In the genomic region with DNA sequence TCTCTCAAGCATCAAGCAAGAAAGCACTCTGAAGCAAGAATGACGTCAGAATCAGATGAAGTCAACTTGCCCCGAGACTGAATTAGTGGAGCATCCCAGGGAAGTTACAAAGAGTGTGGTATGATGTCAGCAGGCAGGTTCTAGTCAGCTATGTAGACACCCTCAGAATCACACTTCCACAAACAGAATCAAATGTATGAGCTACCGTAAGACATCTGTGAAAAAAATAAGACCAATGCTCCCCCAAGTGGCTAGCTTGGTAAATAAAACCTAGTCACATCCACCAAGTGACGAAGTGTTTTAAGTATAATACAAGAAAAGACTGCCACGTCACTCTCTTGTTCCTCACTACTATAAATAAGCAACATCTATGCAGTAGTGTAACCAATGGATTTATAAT, we compare ENCODE assay signal across 10 mouse cellular contexts. TPM values are rescaled to one million over a fixed set of nuclear protein-coding genes. Genes with fewer than 3 reads are reported as not detected.
DNase-seq lines count a peak whose midpoint lies in the region; ATAC-seq and TF ChIP-seq lines count a peak whose summit lies in the region.
"Had no signal": no experiment of that assay in that cellular context is flagged by ENCODE, and none has a peak within 500 bp of the region (broad histone marks: within the 10 kb centered on the region; RNA-seq: fewer than 3 reads in every experiment).

No protein-coding gene starts in this region.

- H3K9me3 ChIP-seq in forebrain, embryonic 12.5 days = no peaks in the 10 kb centered on the region
- no peaks in the 10 kb centered on the region for H3K9me3 ChIP-seq in forebrain, embryonic 10.5 days
- H3K9me3 ChIP-seq in liver, embryonic 14.5 days (ENCODE audit: control insufficient read depth, low read length) = no peaks in the 10 kb centered on the region
- H3K9me3 ChIP-seq in liver, embryonic 11.5 days (ENCODE audit: control insufficient read depth, low read length) = no peaks in the 10 kb centered on the region

- ATAC-seq in forebrain, embryonic 12.5 days (ENCODE audit: low FRiP score) = peak; percentile 55; the same call in 1 of the 2 replicates
- ATAC-seq in liver, embryonic 14.5 days (ENCODE audit: insufficient read depth) = no peak
- ATAC-seq in liver, embryonic 11.5 days (replicated peaks; ENCODE audit: low FRiP score) = no peak; the same call in 1 of the 2 replicates
- ATAC-seq in megakaryocyte, adult 5-6 weeks (ENCODE audit: poor library complexity, severe bottlenecking) = 0 out of 2 replicates have a peak, but pooled peaks have one; percentile 33
- ATAC-seq: intestine, embryonic 16.5 days had no signal

- H3K27ac ChIP-seq in forebrain, embryonic 12.5 days = no peak overlapping the region
- H3K27ac ChIP-seq in forebrain, embryonic 10.5 days = no peak overlapping the region
- H3K27ac ChIP-seq in liver, embryonic 14.5 days = no peak overlapping the region
- H3K27ac ChIP-seq in liver, embryonic 11.5 days (ENCODE audit: low read depth, low read length) = no peak overlapping the region

- H3K9ac ChIP-seq in forebrain, embryonic 12.5 days = no peak overlapping the region
- H3K9ac ChIP-seq in liver, embryonic 14.5 days (replicated peaks) = no peak overlapping the region
- H3K9ac ChIP-seq in liver, embryonic 11.5 days (ENCODE audit: low read depth, low read length) = no peak overlapping the region

- TF ChIP-seq EP300 in liver, embryonic 14.5 days (IDR thresholded peaks at IDR 0.05; ENCODE audit: low read depth) = no peak

- 76% methylated on average over 5 of the region's 5 CpGs for WGBS in forebrain, embryonic 12.5 days
- 82% methylated on average over 5 of the region's 5 CpGs for WGBS in forebrain, embryonic 10.5 days
- 64% methylated on average over 5 of the region's 5 CpGs for WGBS in liver, embryonic 14.5 days (ENCODE audit: insufficient replicate concordance)
- 82% methylated on average over 5 of the region's 5 CpGs for WGBS in liver, embryonic 11.5 days

- no peak overlapping the region for H3K4me2 ChIP-seq in forebrain, embryonic 12.5 days
- H3K4me2 ChIP-seq in liver, embryonic 14.5 days (ENCODE audit: low read depth) = no peak overlapping the region
- H3K4me2 ChIP-seq in liver, embryonic 11.5 days = no peak overlapping the region

- H3K27me3 ChIP-seq in forebrain, embryonic 12.5 days = no peaks in the 10 kb centered on the region
- no peaks in the 10 kb centered on the region for H3K27me3 ChIP-seq in forebrain, embryonic 10.5 days (ENCODE audit: poor library complexity, severe bottlenecking)
- no peaks in the 10 kb centered on the region for H3K27me3 ChIP-seq in liver, embryonic 14.5 days (ENCODE audit: control insufficient read depth, insufficient read depth, low read length)
- H3K27me3 ChIP-seq in liver, embryonic 11.5 days (replicated peaks; ENCODE audit: control insufficient read depth, insufficient read depth, low read length) = no peaks in the 10 kb centered on the region

- H3K4me1 ChIP-seq in forebrain, embryonic 12.5 days = no peaks in the 10 kb centered on the region
- H3K4me1 ChIP-seq in forebrain, embryonic 10.5 days = no peaks in the 10 kb centered on the region
- no peaks in the 10 kb centered on the region for H3K4me1 ChIP-seq in liver, embryonic 14.5 days (replicated peaks; ENCODE audit: control insufficient read depth in 2 of 2, insufficient read depth in 2 of 2, low read length in 1 of 2)
- no peaks in the 10 kb centered on the region for H3K4me1 ChIP-seq in liver, embryonic 11.5 days (replicated peaks; ENCODE audit: control insufficient read depth, insufficient read depth, low read length)

- H3K36me3 ChIP-seq in forebrain, embryonic 12.5 days (replicated peaks) = peaks cover 45% of the 10 kb centered on the region
- peaks cover 90% of the 10 kb centered on the region for H3K36me3 ChIP-seq in forebrain, embryonic 10.5 days (replicated peaks)
- H3K36me3 ChIP-seq in liver, embryonic 14.5 days (replicated peaks; ENCODE audit: control insufficient read depth, insufficient read depth, low read depth) = peaks cover 16% of the 10 kb centered on the region
- H3K36me3 ChIP-seq in liver, embryonic 11.5 days (ENCODE audit: control insufficient read depth, insufficient read depth, low read length) = peaks cover 13% of the 10 kb centered on the region; the same call in 1 of the 2 replicates

- DNase-seq in forebrain, embryonic 10.5 days (ENCODE audit: extremely low spot score, low spot score) = no peak
- no peak for DNase-seq in liver, embryonic 14.5 days (ENCODE audit: low read depth in 3 of 3, low spot score in 3 of 3)
- DNase-seq in liver, embryonic 11.5 days (ENCODE audit: low spot score) = no peak
- DNase-seq in ZHBTc4 (ENCODE audit: low read depth, low spot score) = peak; percentile 9
- DNase-seq in gastrocnemius, postnatal 10 days = no peak
- no peak for DNase-seq in adrenal gland, postnatal 14 days

- no peak overlapping the region for H3K4me3 ChIP-seq in forebrain, embryonic 12.5 days (replicated peaks)
- no peak overlapping the region for H3K4me3 ChIP-seq in forebrain, embryonic 10.5 days
- H3K4me3 ChIP-seq in liver, embryonic 14.5 days (ENCODE audit: insufficient read depth in 1 of 2, low read depth in 2 of 2, low read length in 2 of 2) = no peak overlapping the region
- H3K4me3 ChIP-seq in liver, embryonic 11.5 days (ENCODE audit: low read depth, low read length) = no peak overlapping the region
- H3K4me3 ChIP-seq: myocyte had no signal

- TF ChIP-seq CTCF in liver, embryonic 14.5 days (IDR thresholded peaks at IDR 0.05; ENCODE audit: low read depth) = peak; percentile 8; the same call in 1 of the 2 replicates

RNA-seq across cellular contexts. Expression of gene Trmt11, which starts 13.5 kb away (rescaled TPM):
- polyA plus RNA-seq in forebrain, embryonic 12.5 days (2016; fragmentation: Nextera tagmentation; extraction: Ambion mirVana) = 30.1 and 32.5 TPM in 2 replicates
- polyA plus RNA-seq in forebrain, embryonic 10.5 days (2016; fragmentation: Nextera tagmentation; extraction: Ambion mirVana) = 36.3 and 38.2 TPM in 2 replicates
- 3.0 and 4.7 TPM in 2 replicates for polyA plus RNA-seq in liver, embryonic 14.5 days (2012; rRNA removed)
- polyA plus RNA-seq in liver, embryonic 14.5 days (2014; fragmentation: Nextera tagmentation; extraction: Ambion mirVana) = 17.9 and 20.0 TPM in 2 replicates
- polyA plus RNA-seq in liver, embryonic 11.5 days (2014; fragmentation: Nextera tagmentation; extraction: Ambion mirVana) = 38.3 and 40.9 TPM in 2 replicates
- total RNA-seq in megakaryocyte, adult 5-6 weeks (2015) = 16.4 and 16.7 TPM in 2 replicates
- 13.4 and 13.7 TPM in 2 replicates for total RNA-seq in megakaryocyte, adult 5-6 weeks (2017)
- 1 to 10 TPM; 4.5 to 6.1 TPM for total RNA-seq in gastrocnemius, postnatal 10 days (2021)
- total RNA-seq in adrenal gland, postnatal 14 days (2021) = 10.3 and 10.8 TPM in 2 replicates

RNA-seq across cellular contexts. Expression of gene Hint3, which starts 42.4 kb away (rescaled TPM):
- 18.5 and 22.7 TPM in 2 replicates for polyA plus RNA-seq in forebrain, embryonic 12.5 days (2016; fragmentation: Nextera tagmentation; extraction: Ambion mirVana)
- polyA plus RNA-seq in forebrain, embryonic 10.5 days (2016; fragmentation: Nextera tagmentation; extraction: Ambion mirVana) = 12.2 and 15.6 TPM in 2 replicates
- polyA plus RNA-seq in liver, embryonic 14.5 days (2012; rRNA removed) = 2.7 and 5.5 TPM in 2 replicates
- polyA plus RNA-seq in liver, embryonic 14.5 days (2014; fragmentation: Nextera tagmentation; extraction: Ambion mirVana) = 17.5 and 18.1 TPM in 2 replicates
- polyA plus RNA-seq in liver, embryonic 11.5 days (2014; fragmentation: Nextera tagmentation; extraction: Ambion mirVana) = 18.6 and 19.3 TPM in 2 replicates
- 12.3 and 13.7 TPM in 2 replicates for total RNA-seq in megakaryocyte, adult 5-6 weeks (2015)
- total RNA-seq in megakaryocyte, adult 5-6 weeks (2017) = 7.0 and 15.2 TPM in 2 replicates
- 10 to 100 TPM; 36.7 to 43.6 TPM for total RNA-seq in gastrocnemius, postnatal 10 days (2021)
- total RNA-seq in adrenal gland, postnatal 14 days (2021) = 44.5 and 47.1 TPM in 2 replicates

Comparison
In these comparisons a context has a peak if more than half of its experiments do, and no peak if none do; other contexts are left out.
1. ATAC-seq: peak in forebrain, embryonic 12.5 days (single experiment) and megakaryocyte, adult 5-6 weeks (single experiment); none in liver, embryonic 14.5 days (single experiment) and liver, embryonic 11.5 days (single experiment).